Mouse (Mus musculus) heart, postnatal 4 days (tissue): ENCODE data around the gene Gm1140. TPM values are rescaled to one million over a fixed set of nuclear protein-coding genes. Genes with fewer than 3 reads are reported as not detected.
"Not testable (repeated sequence)": the region's sequence is repeated elsewhere in the genome, so short reads cannot be mapped to it uniquely, and the experiment has no call there.

Experiments
- DNase-seq: peaks from one replicate; pipeline ENCODE4 v3.0.0; 2021
- total RNA-seq, 2 experiments: library from RNA; stranded (reverse); gene quantifications; 2 replicates each; pipeline ENCODE4 v1.2.3; 2021

Gene Gm1140
- total RNA-seq = not detected

GRCm38 (mm10) chrX:67693462-67693861 lies at the start of gene Gm1140:
Gm1140 (minus strand) TSS chrX:67693562.
- not testable (repeated sequence) for DNase-seq

DNA sequence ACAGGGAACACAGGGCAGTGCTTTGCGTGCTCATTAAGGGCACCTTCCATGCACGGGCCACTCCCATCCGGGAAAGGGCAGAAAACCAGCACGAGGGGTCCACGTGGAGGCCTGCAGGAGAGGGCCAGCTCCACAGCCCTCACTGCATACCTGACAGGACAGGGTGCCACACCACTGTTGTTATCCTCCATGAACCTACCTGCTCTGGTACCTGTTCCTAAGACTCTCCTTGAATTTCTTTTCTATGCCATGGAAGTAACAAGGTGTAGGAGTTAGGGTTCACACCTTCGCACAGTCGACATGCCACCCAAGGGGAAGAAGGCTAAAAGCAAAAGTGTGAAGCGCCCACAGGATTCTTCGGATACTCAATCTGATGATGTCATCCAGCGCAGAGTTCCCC lies 2.0 kb upstream of the Gm1140 start, which contains the start of gene Gm14692:
Gm14692 (plus strand) TSS at position 301 of the 400 bp plus-strand sequence.
- DNase-seq = not testable (repeated sequence)

Other genes starting within 250 kb of the Gm1140 start
- gene Gm14692, start 2.1 kb upstream of the Gm1140 start, total RNA-seq = not detected
- not detected for gene 4933436I01Rik, start 227.9 kb upstream of the Gm1140 start, total RNA-seq